Mouse (Mus musculus) kidney, adult 8-10 months (tissue): ENCODE data around the gene Tle3.

Source experiments
- DNase-seq, 2 experiments: peaks; one replicate each; pipeline ENCODE4 v3.0.0; 2022

The Tle3 gene

DNA sequence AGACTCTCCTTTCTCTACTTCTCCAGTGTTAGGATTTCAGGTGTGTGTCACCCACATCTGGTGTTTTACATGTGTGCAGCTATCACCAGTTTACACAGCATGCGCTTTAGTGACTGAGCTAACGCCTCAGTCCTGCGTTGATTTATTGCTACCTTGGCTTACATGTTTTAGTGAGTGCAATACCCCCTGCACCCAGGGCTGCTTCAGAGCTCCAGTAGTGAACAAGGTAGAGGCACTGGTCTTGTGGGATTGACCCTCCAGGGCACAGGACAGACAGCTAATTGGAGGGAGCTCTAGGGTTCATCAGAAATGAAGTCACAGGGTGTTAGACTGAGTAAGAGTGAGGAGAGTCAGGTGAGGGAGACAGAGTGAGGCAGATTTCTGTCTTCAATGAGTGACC, 12.4 kb upstream of the Tle3 start:
- DNase-seq, result no peak

DNA sequence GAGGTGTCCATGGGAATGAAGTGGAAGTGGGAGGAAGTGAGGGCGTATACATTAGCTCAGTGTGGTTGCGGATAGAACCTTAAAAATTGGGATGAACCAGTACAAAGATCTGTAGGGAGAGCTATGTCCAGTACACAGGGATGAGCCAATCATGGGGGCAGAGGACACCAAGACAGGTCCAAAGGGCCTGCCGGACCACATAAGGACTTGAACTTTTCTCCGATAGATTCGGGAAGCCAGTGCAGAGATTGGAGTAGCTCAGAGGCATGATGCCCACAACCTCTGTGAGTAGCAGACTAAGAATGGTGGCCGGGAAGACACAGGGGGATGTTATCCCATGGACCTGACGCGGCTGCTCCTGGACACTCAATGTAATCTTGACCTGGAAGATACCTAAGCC, 12.0 kb upstream of the Tle3 start:
- no peak for DNase-seq

DNA sequence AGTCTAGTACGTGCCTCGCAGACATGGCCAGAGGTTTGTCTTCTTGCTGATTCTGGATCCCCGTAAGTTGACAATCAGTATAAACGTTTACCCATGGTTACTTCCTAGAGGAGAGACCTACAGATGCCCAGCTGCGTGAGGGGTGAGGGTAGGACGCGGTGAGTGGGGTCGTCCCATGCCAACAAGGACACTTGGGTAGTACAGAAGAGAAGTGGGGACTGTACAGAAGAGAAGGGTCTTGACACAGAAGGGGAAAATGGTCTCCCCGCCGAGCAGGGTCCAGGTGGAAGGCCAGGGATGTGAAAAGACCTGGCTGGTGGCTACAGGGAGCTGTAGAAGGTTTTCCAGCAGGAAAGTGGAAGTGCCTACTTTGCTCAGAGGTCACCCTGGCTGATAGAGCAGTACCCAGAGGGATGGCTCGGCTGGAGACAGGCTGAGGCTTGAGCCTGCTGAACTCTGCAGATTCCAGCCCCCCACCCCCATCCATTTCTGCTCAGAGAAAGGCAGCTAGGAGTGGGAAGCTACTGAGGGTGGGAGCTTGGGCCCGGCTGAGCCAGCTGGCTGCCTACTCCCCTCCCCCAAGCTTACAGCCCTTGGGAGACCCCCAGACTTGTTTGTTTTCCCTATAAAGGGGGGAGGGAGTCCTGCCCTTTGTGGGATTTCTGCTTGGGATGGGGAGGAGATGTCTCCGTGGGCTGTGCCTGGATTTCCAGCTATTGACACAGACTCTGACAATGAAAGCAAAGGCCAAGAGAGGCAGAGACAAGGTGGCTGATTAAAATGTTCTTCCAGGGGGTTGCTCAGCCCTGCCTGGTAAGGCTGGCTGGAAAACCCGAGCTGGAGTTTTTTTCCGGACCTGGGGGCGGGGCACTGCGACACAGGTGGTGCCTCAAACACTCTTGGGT, 11.2 kb upstream of the Tle3 start:
- DNase-seq, result peak in 1 of 2 experiments; percentile 41

DNA sequence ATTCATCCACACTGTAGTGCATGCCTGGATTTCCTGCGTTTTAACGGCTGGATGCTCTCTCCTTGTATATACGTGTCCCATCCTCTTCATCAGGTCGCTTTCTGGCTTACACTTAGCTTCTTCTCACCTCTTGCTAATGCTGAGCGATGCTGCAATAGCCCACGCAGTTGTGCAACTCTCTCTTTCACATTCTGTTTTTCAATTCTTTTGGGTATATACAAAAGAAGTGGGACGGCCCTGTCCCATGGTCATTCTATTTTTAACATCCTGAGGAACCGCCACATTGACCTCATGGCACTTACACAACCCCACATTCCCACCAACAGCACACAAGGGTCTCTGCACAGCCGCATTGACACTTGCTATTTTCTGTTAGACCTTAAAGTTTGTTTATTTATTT, 9.0 kb upstream of the Tle3 start:
- DNase-seq, result no peak

DNA sequence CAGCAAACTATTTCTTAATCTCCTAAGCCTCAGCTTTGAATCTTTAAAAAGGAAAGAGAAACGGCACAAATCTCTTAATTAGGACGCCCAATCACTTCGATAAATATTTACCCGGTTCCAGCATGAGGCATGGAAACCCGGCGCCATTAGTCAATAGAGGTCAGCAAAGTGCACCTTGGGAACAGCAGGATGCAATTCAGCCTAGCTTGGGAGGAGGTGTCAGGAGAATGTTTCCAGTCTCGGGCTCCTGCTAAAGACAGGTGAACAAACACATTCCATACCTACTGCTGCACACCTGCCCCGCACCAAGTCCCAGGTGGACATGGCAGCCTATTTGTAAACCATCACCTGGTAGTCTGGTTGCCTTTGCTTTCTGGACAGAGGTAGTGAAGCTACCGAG, 6.1 kb upstream of the Tle3 start:
- DNase-seq, result no peak

DNA sequence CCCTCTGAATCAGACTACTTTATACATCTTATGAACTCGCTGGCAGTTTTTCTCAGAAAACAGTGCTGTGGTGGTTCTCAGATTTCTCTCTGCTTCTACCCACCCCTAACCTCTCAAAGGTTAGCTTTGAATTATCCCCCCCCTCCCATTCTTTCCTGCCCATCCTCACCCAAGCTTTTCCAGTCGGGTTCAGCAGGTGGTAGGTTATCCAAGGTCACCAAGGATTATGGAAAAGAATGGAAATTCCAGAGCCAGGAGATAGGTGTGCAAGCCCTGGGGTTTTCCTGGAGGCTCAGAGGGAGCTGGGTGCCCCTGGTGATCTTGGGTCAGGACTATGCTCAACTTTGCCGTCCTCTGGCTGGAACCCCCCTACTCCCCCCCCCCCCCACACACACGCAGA, 5.0 kb upstream of the Tle3 start:
- no peak for DNase-seq

DNA sequence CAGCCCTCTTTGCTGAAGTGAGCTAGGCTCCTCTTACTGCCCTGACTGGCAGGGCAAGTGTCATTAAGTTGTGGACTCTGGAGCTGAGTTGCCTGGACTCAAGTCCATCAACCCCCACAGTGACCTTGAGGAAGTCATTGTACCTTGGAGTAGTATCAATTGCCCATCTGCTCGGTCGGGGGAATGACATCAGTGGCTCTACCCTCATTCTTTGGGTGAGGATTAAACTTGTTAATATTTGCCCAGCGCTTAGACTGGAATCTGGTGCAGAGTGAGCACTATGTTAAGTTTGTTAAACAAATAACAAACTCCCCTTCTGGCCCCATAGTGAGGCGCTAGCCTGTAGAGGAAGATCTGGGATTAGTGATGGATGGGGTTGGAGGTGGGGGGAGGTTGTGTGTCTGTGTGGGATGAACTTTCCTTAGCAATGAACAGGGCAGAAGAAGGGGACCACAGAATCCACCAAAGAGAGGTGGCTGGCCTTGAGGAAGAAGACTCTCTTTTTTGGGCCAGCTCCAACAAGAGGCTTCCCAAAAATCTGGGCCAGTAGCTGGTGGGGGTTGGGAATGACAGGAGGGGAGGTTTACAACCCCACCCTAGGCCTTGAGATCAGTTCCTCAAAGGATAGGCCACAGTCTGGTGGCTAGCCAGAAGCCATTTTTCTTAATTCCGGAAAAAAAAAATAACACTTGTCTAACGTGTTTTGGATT, 4.2 kb upstream of the Tle3 start:
- peak; percentile 85 to 95 for DNase-seq

DNA sequence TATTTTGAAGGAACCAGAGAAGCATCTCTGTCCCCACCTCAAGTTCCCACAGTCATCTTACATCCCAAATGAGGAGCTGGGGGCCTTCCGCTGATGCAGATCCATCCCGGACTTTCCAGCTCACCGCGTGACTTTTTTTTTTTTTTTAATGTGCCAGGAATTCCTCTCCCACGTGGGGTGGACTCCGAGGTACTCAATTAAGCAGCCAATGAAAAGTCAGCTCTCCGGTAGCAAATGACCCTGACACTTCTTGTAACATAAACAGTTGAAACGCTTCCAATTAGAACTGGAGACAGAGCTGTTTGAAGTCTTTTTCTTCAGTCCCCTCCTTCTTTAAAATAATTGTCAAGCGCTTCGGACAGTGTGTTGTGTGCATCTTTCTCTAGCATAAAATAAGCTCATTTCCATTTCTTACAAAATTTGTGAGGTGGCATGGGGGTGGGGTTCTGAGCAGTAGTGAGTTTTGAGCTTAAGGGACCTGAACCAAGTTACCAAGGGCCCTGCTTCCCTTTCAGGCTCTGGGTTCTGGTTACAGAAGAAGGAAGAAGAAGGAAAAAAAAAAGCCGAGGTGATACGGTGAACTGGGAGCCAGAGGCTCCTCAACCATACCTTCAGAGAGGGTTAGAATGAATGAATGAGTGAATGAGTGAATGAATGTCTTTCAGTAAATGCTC, 3.5 kb upstream of the Tle3 start:
- DNase-seq, result peak; percentile 93 to 95

DNA sequence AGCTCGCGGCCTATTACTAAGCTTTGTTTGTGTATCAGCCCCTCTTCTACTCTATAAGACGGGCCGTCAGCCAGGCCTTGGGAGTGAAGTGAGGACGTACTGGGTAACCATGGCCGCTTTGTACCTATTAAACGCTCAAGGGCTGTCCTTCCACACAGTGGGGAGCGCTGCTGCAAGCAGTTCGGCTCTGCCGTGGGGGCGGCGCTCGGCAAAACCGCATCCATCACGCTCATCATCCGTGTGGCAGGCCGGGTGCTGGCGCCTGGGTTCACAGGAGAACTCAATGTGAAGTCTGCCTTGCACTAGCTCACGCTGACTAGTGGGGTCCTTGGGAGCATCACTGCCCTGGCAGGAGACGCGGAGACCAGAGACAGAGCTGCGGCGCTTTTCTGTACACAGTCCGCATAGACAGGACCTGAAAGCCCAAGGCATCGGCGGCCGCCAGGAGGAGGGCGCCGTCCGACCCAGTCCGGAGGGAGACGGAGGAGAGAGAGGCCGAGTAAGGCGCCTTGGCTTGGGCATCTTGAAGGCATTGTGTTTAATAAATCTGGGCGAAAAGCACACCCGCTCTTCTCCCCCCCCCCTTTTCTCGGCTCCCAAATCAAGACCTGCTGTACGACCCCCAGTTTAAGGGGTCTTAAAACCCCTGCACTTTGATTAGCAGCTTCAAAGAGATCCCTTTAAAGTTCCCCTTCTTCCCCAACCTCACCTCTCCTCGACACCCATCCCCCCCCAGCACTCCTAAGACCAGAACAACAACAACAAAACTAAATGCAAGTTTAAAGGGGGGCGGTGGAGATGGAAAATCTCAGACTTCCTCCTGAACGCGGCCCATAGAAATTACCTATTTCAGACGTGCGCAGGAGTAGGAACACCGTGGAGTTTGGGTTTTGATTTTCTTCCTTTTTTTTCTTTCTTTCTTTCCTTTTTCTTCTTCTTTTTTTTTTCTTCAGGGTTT, 2.6 kb upstream of the Tle3 start:
- DNase-seq, result peak; percentile 43 to 54

DNA sequence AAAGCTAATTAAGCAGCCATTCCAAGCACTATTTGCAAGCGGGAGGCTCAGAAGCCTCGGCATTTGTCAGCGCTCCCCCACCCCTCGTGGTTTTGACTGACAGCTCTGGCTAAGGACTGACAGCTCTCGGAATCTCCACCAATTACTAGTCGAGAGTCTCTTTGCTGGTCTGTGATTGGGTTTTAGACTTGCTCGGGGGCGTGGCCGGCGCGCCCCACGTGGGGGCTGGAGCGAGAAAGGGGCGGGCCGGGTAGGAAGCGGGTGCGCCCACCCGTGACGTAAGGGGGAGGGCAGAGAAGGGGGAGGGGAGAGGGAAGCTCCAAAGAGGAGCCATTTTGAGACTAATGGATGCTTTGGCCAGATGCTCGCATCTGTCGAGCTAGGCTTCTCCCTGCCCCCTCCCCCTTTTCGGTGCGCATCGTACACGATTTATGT, 1.7 kb upstream of the Tle3 start:
- peak; percentile 99 for DNase-seq

DNA sequence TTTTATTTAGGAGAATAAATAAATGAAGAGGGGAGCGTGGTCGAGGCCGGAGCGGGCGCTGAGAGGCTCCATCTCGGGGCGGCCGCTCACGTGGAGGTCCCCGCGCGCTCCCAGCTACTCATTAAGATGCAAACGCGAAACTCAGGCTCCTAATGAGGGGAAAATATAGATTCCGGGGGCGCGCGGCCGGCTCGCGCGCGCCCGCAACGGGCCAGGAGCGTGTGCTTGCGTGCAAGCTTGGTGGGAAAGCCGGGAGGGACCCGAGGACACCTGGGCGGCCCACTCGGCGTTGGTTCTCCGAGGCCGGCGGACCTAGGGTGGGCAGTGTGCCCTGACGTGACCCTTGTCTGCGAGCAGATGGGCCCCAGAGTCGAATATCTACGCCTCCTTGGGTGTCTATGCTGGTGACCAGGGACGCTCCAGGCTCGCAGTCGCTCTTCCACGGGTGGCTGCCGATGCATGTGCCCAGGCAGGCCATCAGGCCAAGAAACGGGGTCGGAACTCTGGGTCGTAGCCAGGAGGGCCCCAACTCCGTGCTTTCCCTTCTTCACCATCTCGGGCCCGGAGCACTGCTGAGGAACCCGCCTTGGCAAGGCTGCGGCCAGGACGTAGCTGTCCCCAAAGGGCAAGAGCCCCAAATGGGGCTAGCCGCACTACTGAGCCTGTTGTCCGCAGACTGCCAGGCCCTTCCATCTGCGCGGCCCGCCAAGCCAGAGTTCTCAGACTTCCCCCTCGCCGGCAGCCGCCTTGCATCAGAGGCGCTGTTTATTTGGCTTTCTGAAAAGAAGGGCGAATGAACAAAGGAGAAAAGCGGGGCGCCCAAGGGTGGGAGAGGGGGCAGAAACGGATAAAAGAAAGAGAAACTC, 1.0 kb upstream of the Tle3 start:
- DNase-seq, result peak; percentile 63 to 71

DNA sequence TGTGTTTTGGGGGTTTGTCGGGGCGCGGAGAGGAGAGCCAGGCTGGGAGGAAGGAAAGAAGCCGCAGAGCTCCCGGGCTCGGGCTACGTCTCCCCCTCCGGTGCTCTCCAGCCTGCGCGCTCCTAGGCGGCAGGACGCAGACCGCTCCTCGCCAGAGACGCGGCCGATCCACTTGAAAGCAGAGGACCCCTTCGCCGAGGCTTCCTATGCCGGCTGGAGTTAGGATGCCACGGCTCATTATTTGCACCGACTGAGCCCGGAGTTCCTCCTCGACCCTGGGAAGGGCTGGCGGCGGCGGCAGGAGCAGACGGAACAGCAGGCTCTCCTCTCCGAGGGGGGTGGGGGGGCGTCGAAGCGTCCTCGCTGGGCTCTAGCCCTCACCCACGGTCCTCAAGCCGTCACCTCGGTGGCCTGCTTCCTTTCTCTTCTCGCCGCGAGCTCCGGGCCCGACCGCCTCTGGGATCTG, 377 bp downstream of the Tle3 start:
- DNase-seq, result no peak

DNA sequence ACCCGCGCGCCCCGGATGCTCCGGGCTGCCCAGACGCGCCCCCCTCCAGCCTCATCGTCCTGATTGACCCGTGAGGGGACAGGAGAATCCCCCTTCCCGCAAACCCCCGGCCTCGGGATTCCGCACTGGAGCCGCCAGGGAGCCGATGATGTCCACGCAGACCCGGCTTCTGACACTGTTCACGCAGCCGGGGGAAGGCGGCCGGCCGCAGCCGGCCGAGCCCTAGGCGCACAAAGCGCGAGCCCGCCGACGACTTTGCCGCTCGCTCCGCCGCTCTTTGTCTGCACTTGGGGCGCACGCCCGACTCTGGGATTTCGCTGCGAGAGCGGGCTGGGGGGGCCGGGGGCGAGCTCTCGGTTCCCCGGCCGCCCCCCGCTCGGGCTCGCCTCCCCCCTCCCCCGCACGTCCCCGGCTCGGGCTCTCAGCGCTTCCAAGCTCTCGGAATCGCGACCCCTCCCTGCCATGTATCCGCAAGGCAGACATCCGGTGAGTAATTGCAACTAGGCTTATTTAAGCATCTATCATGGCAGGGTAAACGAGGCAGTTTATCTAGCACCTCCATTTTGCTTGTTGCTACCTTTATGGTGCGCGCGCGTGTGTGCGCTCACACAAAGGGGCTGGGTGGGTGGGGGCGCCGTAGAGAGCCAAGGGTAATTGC, 939 bp downstream of the Tle3 start:
- no peak for DNase-seq

DNA sequence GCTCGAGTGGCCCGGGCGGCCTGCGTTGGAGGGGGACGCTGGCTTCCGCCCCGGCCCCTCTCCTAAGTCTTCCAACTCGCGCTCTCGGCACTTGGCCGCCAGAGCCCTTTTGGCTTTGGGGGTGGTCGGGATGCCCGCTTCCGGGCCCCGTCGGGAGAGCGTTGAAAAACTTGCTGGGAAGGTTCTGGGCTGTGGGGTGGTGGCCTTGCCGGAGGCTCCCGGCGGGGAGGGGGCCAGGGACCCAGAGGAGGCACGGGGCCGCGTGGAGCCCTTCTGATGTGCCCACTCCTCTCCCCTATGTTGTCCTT, 1.4 kb downstream of the Tle3 start:
- DNase-seq, result no peak

DNA sequence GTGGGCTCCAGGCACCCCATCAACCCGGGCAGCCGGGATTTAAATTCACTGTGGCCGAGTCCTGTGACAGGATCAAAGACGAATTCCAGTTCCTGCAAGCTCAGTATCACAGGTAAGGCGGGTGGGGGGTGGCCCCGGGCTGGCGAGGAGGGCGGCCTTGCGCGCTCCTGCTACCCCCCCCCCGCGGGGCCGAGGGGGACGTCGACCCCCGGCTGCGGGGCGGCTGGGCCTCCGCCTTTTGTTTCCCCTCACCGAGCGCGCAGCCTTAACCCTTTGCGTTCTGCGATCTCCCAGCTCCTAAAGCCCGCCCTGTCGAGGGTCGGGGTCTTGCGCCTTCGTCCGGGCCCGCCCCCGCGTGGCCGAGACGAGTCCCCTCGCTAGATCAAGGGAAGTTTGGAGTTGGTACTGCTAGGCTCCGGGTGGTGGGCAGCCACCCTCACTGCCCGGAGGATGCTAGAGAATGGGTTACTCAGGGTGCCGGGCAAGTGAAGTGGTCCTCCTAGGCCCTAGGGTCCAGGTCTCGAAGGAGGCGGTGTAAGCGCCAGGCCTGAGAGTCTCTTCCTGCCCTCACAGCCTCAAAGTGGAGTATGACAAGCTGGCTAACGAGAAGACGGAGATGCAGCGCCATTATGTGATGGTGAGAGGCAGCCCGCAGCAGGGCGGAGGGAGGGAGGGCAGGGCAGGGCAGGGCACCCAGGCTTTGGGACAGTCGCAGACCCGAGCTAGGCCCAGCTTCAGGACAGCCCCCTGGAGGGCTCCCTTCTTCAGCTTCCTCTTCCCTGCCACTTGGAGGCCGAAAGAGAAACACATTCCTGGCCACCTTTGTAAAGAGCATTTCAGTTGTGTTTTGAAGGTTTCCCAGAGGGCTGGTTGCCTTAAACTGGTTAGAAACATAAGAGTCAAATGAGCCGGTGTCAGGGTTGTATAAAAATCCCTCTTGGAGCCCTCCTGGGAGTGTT, 2.1 kb downstream of the Tle3 start:
- DNase-seq, result peak in 1 of 2 experiments; percentile 28

DNA sequence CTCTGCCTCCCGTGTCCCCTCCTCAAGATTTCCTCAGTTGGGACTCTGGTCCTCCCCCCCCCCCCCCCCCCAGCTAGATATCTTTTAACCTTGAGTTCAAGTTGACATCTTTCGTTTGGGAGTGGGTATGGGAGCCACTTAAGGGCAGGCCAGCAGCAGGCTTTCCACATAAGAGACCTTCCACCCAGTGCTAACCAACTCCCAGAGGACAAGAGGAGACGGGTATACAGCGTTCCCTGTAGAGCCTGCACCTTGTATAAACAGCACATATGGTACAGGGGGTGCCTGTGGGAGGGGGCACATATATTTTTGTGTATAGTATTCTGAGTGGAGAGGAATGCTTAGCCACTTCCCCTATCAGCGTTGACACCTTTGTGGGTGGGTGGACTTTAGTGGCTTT, 2.8 kb downstream of the Tle3 start:
- DNase-seq, result no peak

DNA sequence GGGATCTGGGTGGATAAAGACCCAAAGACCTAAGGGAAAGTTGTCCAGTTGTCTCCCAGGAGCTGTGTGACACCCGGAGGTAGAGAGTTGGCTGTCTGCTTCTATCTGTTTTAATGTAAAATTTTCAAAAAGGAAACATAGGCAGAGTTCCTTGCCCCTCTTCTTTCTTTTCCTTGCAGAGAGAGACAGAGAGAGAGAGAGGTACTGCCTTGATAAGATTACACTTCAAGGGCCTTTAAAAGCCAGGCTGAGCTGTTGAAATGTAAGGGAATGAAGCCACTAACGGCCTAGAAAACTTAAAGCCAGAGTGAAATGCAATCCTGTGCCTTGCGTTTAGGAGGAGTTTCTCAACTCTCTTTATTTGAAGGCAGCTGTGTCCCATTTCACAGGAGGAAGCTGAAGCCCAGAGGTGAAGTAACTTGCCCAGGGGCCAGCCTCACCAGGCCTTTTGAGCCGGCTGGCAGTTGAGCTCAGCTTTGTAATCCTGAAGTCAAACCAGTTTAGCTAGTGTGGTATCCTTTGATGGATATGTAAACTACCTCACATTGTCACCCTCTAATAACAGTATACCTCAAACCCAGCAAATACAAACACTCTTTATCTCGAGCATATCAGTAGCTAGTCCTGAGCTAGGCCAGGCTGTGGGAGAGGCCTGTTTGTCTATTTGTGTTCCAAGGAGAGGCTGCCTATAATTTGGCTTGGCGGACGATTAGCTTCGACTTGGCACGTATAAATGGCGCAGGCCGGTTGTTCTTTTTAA, 3.8 kb downstream of the Tle3 start:
- no peak for DNase-seq

DNA sequence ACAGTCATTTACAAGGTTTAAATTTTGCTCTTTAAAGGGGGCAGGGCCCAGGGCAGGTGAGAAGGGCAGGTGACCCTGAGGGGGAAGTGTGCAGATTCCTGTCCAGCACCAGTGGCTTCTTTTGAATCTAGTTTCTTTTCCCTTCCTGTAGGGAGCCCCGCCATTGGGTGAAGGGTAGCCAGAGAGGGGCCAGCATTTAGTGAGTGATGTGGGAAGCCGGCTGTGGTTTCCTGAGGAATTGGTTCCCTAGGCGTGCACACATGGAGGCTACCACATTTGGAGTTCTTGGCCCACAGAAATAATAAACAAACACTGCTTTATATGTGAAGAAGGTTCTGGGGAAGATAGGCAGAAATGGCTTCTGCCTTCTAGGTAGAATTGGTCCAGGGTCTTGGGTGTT, 4.5 kb downstream of the Tle3 start:
- no peak for DNase-seq
